Mouse (Mus musculus) liver, adult (tissue): ENCODE measurements around the gene Gm28038.
A peak's percentile ranks its signal among the peaks of the same experiment; 100 is the strongest.

ENCODE experiments used
- GATA4 ChIP-seq: IDR thresholded peaks from 2 replicates; pipeline ENCODE4 v1.6.1; 2014; ENCODE audit warnings: mild to moderate bottlenecking, low read length; ENCODE audit not compliant: insufficient replicate concordance

The Gm28038 gene

GRCm38 (mm10) chr2:30264671-30265519 lies 15.9 kb upstream of the Gm28038 start:
- no peak for TF ChIP-seq GATA4

- no peak for TF ChIP-seq GATA4
Observed at GRCm38 (mm10) chr2:30265767-30266253, 15.0 kb upstream of the Gm28038 start, which contains the start of gene Phyhd1. Phyhd1 (plus strand) TSS chr2:30266203.

- TF ChIP-seq GATA4, result no peak
Observed at GRCm38 (mm10) chr2:30266392-30266941, 14.4 kb upstream of the Gm28038 start.

- TF ChIP-seq GATA4, result no peak
Observed at GRCm38 (mm10) chr2:30267466-30267865, 13.4 kb upstream of the Gm28038 start.

GRCm38 (mm10) chr2:30268371-30268770 lies 12.5 kb upstream of the Gm28038 start:
- TF ChIP-seq GATA4, result no peak

GRCm38 (mm10) chr2:30269241-30269990 lies 11.4 kb upstream of the Gm28038 start:
- TF ChIP-seq GATA4, result no peak

GRCm38 (mm10) chr2:30270134-30270533 lies 10.7 kb upstream of the Gm28038 start:
- TF ChIP-seq GATA4, result peak; percentile 41; the same call in 1 of the 2 replicates

- TF ChIP-seq GATA4, result no peak
Observed at GRCm38 (mm10) chr2:30281651-30282050, 808 bp downstream of the Gm28038 start.

- no peak for TF ChIP-seq GATA4
Observed at GRCm38 (mm10) chr2:30283193-30283592, 2.4 kb downstream of the Gm28038 start.

- no peak for TF ChIP-seq GATA4
Observed at GRCm38 (mm10) chr2:30285004-30285403, 4.2 kb downstream of the Gm28038 start.

- no peak for TF ChIP-seq GATA4
Observed at GRCm38 (mm10) chr2:30285416-30286181, 4.8 kb downstream of the Gm28038 start.

- TF ChIP-seq GATA4, result no peak; the same call in 1 of the 2 replicates
Observed at GRCm38 (mm10) chr2:30286192-30287026, 5.6 kb downstream of the Gm28038 start, which contains the start of the genes Dolk and Nup188. Dolk (minus strand) TSS chr2:30286334. Nup188 (plus strand) TSS chr2:30286397.

GRCm38 (mm10) chr2:30287027-30287373 lies 6.2 kb downstream of the Gm28038 start:
- no peak for TF ChIP-seq GATA4

- no peak for TF ChIP-seq GATA4
Observed at GRCm38 (mm10) chr2:30299525-30299924, 18.7 kb downstream of the Gm28038 start.
